Mouse (Mus musculus): ENCODE measurements around the gene Rasa1. TPM values are rescaled to one million over a fixed set of nuclear protein-coding genes. Genes with fewer than 3 reads are reported as not detected.

Rasa1 gene
- polyA plus RNA-seq, 1 experiment from 2014 or later, result 42.2 TPM

- Histone ChIP-seq H3K9me3 (no peaks in the 10 kb centered on the region), H3K4me3 (no peak overlapping the region), H3K4me1 (replicated peaks) (no peaks in the 10 kb centered on the region), H3K27me3 (ENCODE audit: insufficient read depth, poor library complexity, severe bottlenecking) (no peaks in the 10 kb centered on the region), H3K27ac (no peak overlapping the region), H3K36me3 (peaks cover 73% of the 10 kb centered on the region)
- DNase-seq (ENCODE audit: low spot score), result no peak
- WGBS, result 84% methylated on average over 4 of the region's 4 CpGs
These were observed 70.3 kb downstream of the Rasa1 start for GRCm38 (mm10) chr13:85218656-85219055.

GRCm38 (mm10) chr13:85210353-85210752, 78.6 kb downstream of the Rasa1 start:
- whole genome bisulfite sequencing, result 87% methylated on average over 1 of the region's 1 CpGs
- no peak overlapping the region for H3K27ac ChIP-seq

GRCm38 (mm10) chr13:85208656-85209055, 80.3 kb downstream of the Rasa1 start:
- no peak overlapping the region for H3K4me3 ChIP-seq
- 96% methylated on average over 6 of the region's 6 CpGs for WGBS
- H3K27me3 ChIP-seq (ENCODE audit: insufficient read depth, poor library complexity, severe bottlenecking), result no peaks in the 10 kb centered on the region
- DNase-seq (ENCODE audit: low spot score), result no peak
- H3K9me3 ChIP-seq, result no peaks in the 10 kb centered on the region
- no peaks in the 10 kb centered on the region for H3K4me1 ChIP-seq (replicated peaks)
- H3K27ac ChIP-seq, result no peak overlapping the region
- H3K36me3 ChIP-seq, result peaks cover 43% of the 10 kb centered on the region

More at GRCm38 (mm10) chr13:85210353-85210752, 78.6 kb downstream of the Rasa1 start:
- peaks cover 45% of the 10 kb centered on the region for H3K36me3 ChIP-seq
- H3K9me3 ChIP-seq, result no peaks in the 10 kb centered on the region
- no peaks in the 10 kb centered on the region for H3K27me3 ChIP-seq (ENCODE audit: insufficient read depth, poor library complexity, severe bottlenecking)
- no peak for DNase-seq (ENCODE audit: low spot score)
- no peak overlapping the region for H3K4me3 ChIP-seq
- H3K4me1 ChIP-seq (replicated peaks), result no peaks in the 10 kb centered on the region

- Histone ChIP-seq H3K4me1 (replicated peaks) (no peaks in the 10 kb centered on the region), H3K36me3 (peaks cover 41% of the 10 kb centered on the region)
- no peak for DNase-seq (ENCODE audit: low spot score)
These were observed 81.4 kb downstream of the Rasa1 start for GRCm38 (mm10) chr13:85207493-85207892.

GRCm38 (mm10) chr13:85191253-85191652, 97.7 kb downstream of the Rasa1 start:
- Histone ChIP-seq H3K4me1 (replicated peaks) (peaks cover 13% of the 10 kb centered on the region), H3K4me3 (no peak overlapping the region), H3K27ac (no peak overlapping the region), H3K9me3 (no peaks in the 10 kb centered on the region), H3K36me3 (peaks cover 33% of the 10 kb centered on the region), H3K27me3 (ENCODE audit: insufficient read depth, poor library complexity, severe bottlenecking) (no peaks in the 10 kb centered on the region)
- no peak for DNase-seq (ENCODE audit: low spot score)
- WGBS, result 95% methylated on average over 2 of the region's 2 CpGs

More at GRCm38 (mm10) chr13:85207493-85207892, 81.4 kb downstream of the Rasa1 start:
- 81% methylated on average over 2 of the region's 2 CpGs for WGBS
- Histone ChIP-seq H3K27ac (no peak overlapping the region), H3K4me3 (no peak overlapping the region), H3K9me3 (no peaks in the 10 kb centered on the region), H3K27me3 (ENCODE audit: insufficient read depth, poor library complexity, severe bottlenecking) (no peaks in the 10 kb centered on the region)

GRCm38 (mm10) chr13:85189644-85190121, 99.2 kb downstream of the Rasa1 start:
- H3K36me3 ChIP-seq, result peaks cover 33% of the 10 kb centered on the region
- peaks cover 13% of the 10 kb centered on the region for H3K4me1 ChIP-seq (replicated peaks)
- H3K4me3 ChIP-seq, result peak overlapping the region; percentile 92
- H3K9me3 ChIP-seq, result no peaks in the 10 kb centered on the region
- DNase-seq (ENCODE audit: low spot score), result no peak
- WGBS, result 4% methylated on average over 17 of the region's 17 CpGs
- no peaks in the 10 kb centered on the region for H3K27me3 ChIP-seq (ENCODE audit: insufficient read depth, poor library complexity, severe bottlenecking)
- peak overlapping the region; percentile 87 for H3K27ac ChIP-seq

- H3K27me3 ChIP-seq (ENCODE audit: insufficient read depth, poor library complexity, severe bottlenecking), result no peaks in the 10 kb centered on the region
- H3K36me3 ChIP-seq, result peaks cover 31% of the 10 kb centered on the region
- H3K27ac ChIP-seq, result peak within 1 kb of the TSS; percentile 87
- peak; percentile 93 for DNase-seq (ENCODE audit: low spot score)
- no peaks in the 10 kb centered on the region for H3K9me3 ChIP-seq
- peaks cover 13% of the 10 kb centered on the region for H3K4me1 ChIP-seq (replicated peaks)
- H3K4me3 ChIP-seq, result peak within 1 kb of the TSS; percentile 92
- WGBS, result 2% methylated on average over 44 of the region's 44 CpGs
These were observed 99.9 kb downstream of the Rasa1 start, which contains the start of gene Ccnh for GRCm38 (mm10) chr13:85188903-85189643. TSS of gene Ccnh (plus strand) at chr13:85189408.

Other genes with a start within 250 kb of the Rasa1 start
- gene Ccnh, start 99.7 kb downstream of the Rasa1 start, polyA plus RNA-seq (2016; fragmentation: Nextera tagmentation; extraction: Ambion mirVana), result 99.3 and 105 TPM in 2 replicates